Mouse (Mus musculus) MEL (cell line): ENCODE data around the gene Tshz2. TPM values are rescaled to one million over a fixed set of nuclear protein-coding genes. Genes with fewer than 3 reads are reported as not detected.

ENCODE experiments used
- DNase-seq: peaks from one replicate; pipeline ENCODE4 v3.0.0; 2011; ENCODE audit warnings: low read depth, low spot score
- H3K27ac ChIP-seq: 2 replicates; pipeline ENCODE4 v1.5.1; 2012; ENCODE audit warnings: low read depth, mild to moderate bottlenecking, control low read depth, low read length, moderate library complexity; ENCODE audit not compliant: control insufficient read depth
- H3K27me3 ChIP-seq, 2 experiments: fragments of 150-350 bp in 1 of 2; sonication (generic) in 1 of 2; 2 replicates each; pipeline ENCODE4 v1.6.1; 2012; ENCODE audit warnings: low read length in 2 of 2, mild to moderate bottlenecking in 2 of 2, improper control_type of control experiment in 1 of 2, moderate library complexity in 1 of 2; ENCODE audit not compliant: insufficient read depth in 2 of 2, control insufficient read depth in 1 of 2
- H3K36me3 ChIP-seq, 2 experiments: 2 replicates each; pipeline ENCODE4 v1.6.1; 2012 to 2014; ENCODE audit warnings: low read length in 2 of 2, improper control_type of control experiment in 1 of 2, inconsistent platforms in 1 of 2, mild to moderate bottlenecking in 1 of 2; ENCODE audit not compliant: insufficient read depth in 2 of 2, control insufficient read depth in 1 of 2
- H3K4me1 ChIP-seq, 2 experiments: fragments of 150-350 bp in 1 of 2; sonication (generic) in 1 of 2; 2 replicates each; pipeline ENCODE4 v1.6.1; 2012; ENCODE audit warnings: low read length in 2 of 2, improper control_type of control experiment in 1 of 2, mild to moderate bottlenecking in 1 of 2; ENCODE audit not compliant: insufficient read depth in 2 of 2, control insufficient read depth in 1 of 2
- H3K4me3 ChIP-seq, 2 experiments: fragments of 150-350 bp in 1 of 2; sonication (generic) in 1 of 2; 2 replicates each; pipeline ENCODE4 v1.5.1; 2012; ENCODE audit warnings: low read depth in 2 of 2, low read length in 2 of 2, mild to moderate bottlenecking in 2 of 2, moderate library complexity in 2 of 2, control low read depth in 1 of 2, improper control_type of control experiment in 1 of 2; ENCODE audit not compliant: control insufficient read depth in 1 of 2, insufficient read depth in 1 of 2
- H3K79me2 ChIP-seq: 2 replicates; pipeline ENCODE4 v1.6.1; 2012; ENCODE audit warnings: mild to moderate bottlenecking, low read length, moderate library complexity; ENCODE audit not compliant: control insufficient read depth, poor library complexity, insufficient read depth
- H3K9ac ChIP-seq: 2 replicates; pipeline ENCODE4 v1.6.1; 2012; ENCODE audit warnings: low read depth, mild to moderate bottlenecking, control low read depth, low read length, moderate library complexity; ENCODE audit not compliant: control insufficient read depth, poor library complexity, severe bottlenecking
- H3K9me3 ChIP-seq: fragments of 150-350 bp; sonication (generic); replicated peaks from 2 replicates; pipeline ENCODE4 v1.6.1; 2012; ENCODE audit warnings: mild to moderate bottlenecking, low read length, improper control_type of control experiment, moderate library complexity; ENCODE audit not compliant: insufficient read depth
- BHLHE40 ChIP-seq: IDR thresholded peaks from 2 replicates; pipeline ENCODE4 v1.6.1; 2012; ENCODE audit warnings: low read depth, mild to moderate bottlenecking, inconsistent platforms, low read length, improper control_type of control experiment, borderline replicate concordance
- CHD1 ChIP-seq: IDR thresholded peaks from 2 replicates; pipeline ENCODE4 v1.6.1; 2012; ENCODE audit warnings: low read depth, mild to moderate bottlenecking, inconsistent platforms, low read length, improper control_type of control experiment
- CTCF ChIP-seq, 3 experiments: IDR thresholded peaks in 2 of 3; conservative IDR thresholded peaks in 1 of 3; 2 replicates each; pipeline ENCODE4 v1.5.1; 2011 to 2012; ENCODE audit warnings: low read length in 3 of 3, low read depth in 2 of 3, mild to moderate bottlenecking in 2 of 3, improper control_type of control experiment in 1 of 3, inconsistent platforms in 1 of 3, mixed read lengths in 1 of 3, moderate library complexity in 1 of 3; ENCODE audit not compliant: control insufficient read depth in 1 of 3, insufficient read depth in 1 of 3, poor library complexity in 1 of 3, severe bottlenecking in 1 of 3
- GABPA ChIP-seq: IDR thresholded peaks from 2 replicates; pipeline ENCODE4 v1.6.1; 2012; ENCODE audit warnings: low read depth, mild to moderate bottlenecking, inconsistent platforms, low read length, improper control_type of control experiment, moderate library complexity
- HCFC1 ChIP-seq: IDR thresholded peaks from 2 replicates; pipeline ENCODE4 v1.6.1; 2012; ENCODE audit warnings: low read depth, mild to moderate bottlenecking, inconsistent platforms, low read length, improper control_type of control experiment, moderate library complexity
- JUND ChIP-seq: IDR thresholded peaks from 2 replicates; pipeline ENCODE4 v1.6.1; 2011; ENCODE audit warnings: low read depth, mild to moderate bottlenecking, improper control_type of control experiment, low read length
- KAT2A ChIP-seq: conservative IDR thresholded peaks from 2 replicates; pipeline ENCODE4 v1.6.1; 2012; ENCODE audit warnings: low read depth, low read length, improper control_type of control experiment, inconsistent platforms
- MAFK ChIP-seq: IDR thresholded peaks from 2 replicates; pipeline ENCODE4 v1.6.1; 2011; ENCODE audit warnings: low read depth, mild to moderate bottlenecking, low read length, improper control_type of control experiment, borderline replicate concordance
- MAX ChIP-seq: IDR thresholded peaks from 2 replicates; pipeline ENCODE4 v1.6.1; 2011; ENCODE audit warnings: low read length, improper control_type of control experiment
- MAZ ChIP-seq: IDR thresholded peaks from 2 replicates; pipeline ENCODE4 v1.6.1; 2012; ENCODE audit warnings: low read depth, mild to moderate bottlenecking, inconsistent platforms, low read length, improper control_type of control experiment
- MYC ChIP-seq: IDR thresholded peaks from 2 replicates; pipeline ENCODE4 v1.6.1; 2011; ENCODE audit warnings: low read depth, mild to moderate bottlenecking, low read length, improper control_type of control experiment, moderate library complexity
- NELFE ChIP-seq: IDR thresholded peaks from 2 replicates; pipeline ENCODE4 v1.6.1; 2011; ENCODE audit warnings: low read depth, low read length, improper control_type of control experiment
- NRF1 ChIP-seq: IDR thresholded peaks from 2 replicates; pipeline ENCODE4 v1.6.1; 2014; ENCODE audit warnings: low read depth, mild to moderate bottlenecking, inconsistent platforms, low read length, improper control_type of control experiment, moderate library complexity; ENCODE audit not compliant: poor library complexity, insufficient read depth, severe bottlenecking
- POLR2A ChIP-seq, 2 experiments: IDR thresholded peaks; 2 replicates each; pipeline ENCODE4 v1.6.1; 2011 to 2012; ENCODE audit warnings: low read length in 2 of 2, mild to moderate bottlenecking in 2 of 2, control low read depth in 1 of 2, improper control_type of control experiment in 1 of 2, low read depth in 1 of 2, moderate library complexity in 1 of 2; ENCODE audit not compliant: control insufficient read depth in 1 of 2, insufficient read depth in 1 of 2, poor library complexity in 1 of 2
- POLR2AphosphoS2 ChIP-seq: IDR thresholded peaks from 2 replicates; pipeline ENCODE4 v1.6.1; 2011; ENCODE audit warnings: low read length, improper control_type of control experiment
- RAD21 ChIP-seq: IDR thresholded peaks from 2 replicates; pipeline ENCODE4 v1.6.1; 2011; ENCODE audit warnings: mild to moderate bottlenecking, low read depth, low read length, improper control_type of control experiment
- RCOR1 ChIP-seq: IDR thresholded peaks from 2 replicates; pipeline ENCODE4 v1.6.1; 2012; ENCODE audit warnings: low read depth, mild to moderate bottlenecking, inconsistent platforms, low read length, improper control_type of control experiment
- SMC3 ChIP-seq: IDR thresholded peaks from 2 replicates; pipeline ENCODE4 v1.6.1; 2011; ENCODE audit warnings: low read depth, low read length, improper control_type of control experiment
- TAL1 ChIP-seq: IDR thresholded peaks from 2 replicates; pipeline ENCODE4 v1.6.1; 2012; ENCODE audit warnings: mild to moderate bottlenecking, inconsistent platforms, low read length, moderate library complexity, mixed read lengths
- TBP ChIP-seq: IDR thresholded peaks from 2 replicates; pipeline ENCODE4 v1.8.0; 2011; ENCODE audit warnings: low read depth, low read length, improper control_type of control experiment
- USF1 ChIP-seq: IDR thresholded peaks from 2 replicates; pipeline ENCODE4 v1.6.1; 2014; ENCODE audit warnings: low read depth, mild to moderate bottlenecking, inconsistent platforms, low read length, improper control_type of control experiment, moderate library complexity
- USF2 ChIP-seq, 2 experiments: IDR thresholded peaks; 2 replicates each; pipeline ENCODE4 v1.6.1; 2011 to 2012; ENCODE audit warnings: improper control_type of control experiment in 2 of 2, low read length in 2 of 2, borderline replicate concordance in 1 of 2, inconsistent platforms in 1 of 2, low read depth in 1 of 2, mild to moderate bottlenecking in 1 of 2; ENCODE audit not compliant: insufficient read depth in 1 of 2
- ZKSCAN1 ChIP-seq: IDR thresholded peaks from 2 replicates; pipeline ENCODE4 v1.6.1; 2012; ENCODE audit warnings: low read depth, mild to moderate bottlenecking, inconsistent platforms, low read length, improper control_type of control experiment, moderate library complexity
- polyA plus RNA-seq, 2 experiments: library from polyadenylated mRNA; stranded (reverse) in 1 of 2; unstranded in 1 of 2; fragments of >175 nt in 1 of 2; fragments of >200 nt in 1 of 2; gene quantifications; 2 replicates each; pipeline versions ENCODE4 v1.2.1 to v1.2.4; 2012; ENCODE audit warnings: low replicate concordance in 2 of 2, low read depth in 1 of 2; ENCODE audit not compliant: insufficient read length in 2 of 2, insufficient read depth in 1 of 2, missing spikeins in 1 of 2
- total RNA-seq: library from RNA; depleted of rRNA; stranded (reverse); fragments of 300-350 nt; gene quantifications from 2 replicates; pipeline ENCODE4 v1.2.3, GENCODE M21; 2012

The Tshz2 gene
- total and polyA plus RNA-seq, 3 experiments, result not detected

DNA sequence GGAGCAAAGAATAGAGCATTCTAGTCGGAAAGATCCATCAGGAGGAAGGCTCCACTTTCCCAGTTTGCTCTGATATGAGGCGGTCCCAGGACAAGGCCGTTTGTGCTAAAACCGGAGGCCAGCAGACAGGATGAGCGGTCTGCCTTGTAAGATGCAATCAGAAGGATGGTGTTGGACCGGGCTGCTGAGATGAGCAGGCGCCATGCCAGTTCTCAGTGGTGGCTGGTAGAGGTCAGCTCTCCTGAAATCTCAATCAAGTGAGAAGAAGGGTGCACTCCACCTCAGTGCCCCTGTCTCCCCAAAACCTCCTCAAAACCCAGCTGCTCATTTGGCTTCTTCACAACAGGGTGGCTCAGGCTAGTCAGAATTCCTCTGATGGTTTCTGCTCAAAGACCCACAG is 358.2 kb downstream of the Tshz2 start:
- TF ChIP-seq TAL1, result no peak
- TF ChIP-seq MAFK, result no peak
- TF ChIP-seq NRF1, result no peak
- TF ChIP-seq SMC3, result no peak
- no peak for TF ChIP-seq ZKSCAN1
- TF ChIP-seq HCFC1, result no peak
- no peak for TF ChIP-seq CTCF (IDR thresholded peaks at IDR 0.05 in 2 of 3, conservative IDR thresholded peaks at IDR 0.05 in 1 of 3; ENCODE audit: control insufficient read depth in 1 of 3, insufficient read depth in 1 of 3, low read depth in 2 of 3, low read length in 3 of 3, poor library complexity in 1 of 3, severe bottlenecking in 1 of 3)
- no peak for TF ChIP-seq USF1
- TF ChIP-seq TBP, result no peak
- TF ChIP-seq MAX, result no peak
- TF ChIP-seq CHD1, result no peak
- no peak for TF ChIP-seq KAT2A
- TF ChIP-seq USF2 (IDR thresholded peaks at IDR 0.05; ENCODE audit: borderline replicate concordance in 1 of 2, insufficient read depth in 1 of 2, low read depth in 1 of 2, low read length in 2 of 2), result no peak
- no peak for TF ChIP-seq GABPA
- TF ChIP-seq RAD21, result no peak
- TF ChIP-seq NELFE, result no peak
- TF ChIP-seq RCOR1, result no peak
- no peak for TF ChIP-seq MAZ
- H3K27me3 ChIP-seq, result no peaks in the 10 kb centered on the region
- DNase-seq, result no peak
- H3K4me1 ChIP-seq, result no peaks in the 10 kb centered on the region
- no peak overlapping the region for H3K27ac ChIP-seq
- no peak overlapping the region for H3K4me3 ChIP-seq
- no peaks in the 10 kb centered on the region for H3K36me3 ChIP-seq
- no peaks in the 10 kb centered on the region for H3K79me2 ChIP-seq
- H3K9ac ChIP-seq, result no peak overlapping the region
- no peaks in the 10 kb centered on the region for H3K9me3 ChIP-seq

DNA sequence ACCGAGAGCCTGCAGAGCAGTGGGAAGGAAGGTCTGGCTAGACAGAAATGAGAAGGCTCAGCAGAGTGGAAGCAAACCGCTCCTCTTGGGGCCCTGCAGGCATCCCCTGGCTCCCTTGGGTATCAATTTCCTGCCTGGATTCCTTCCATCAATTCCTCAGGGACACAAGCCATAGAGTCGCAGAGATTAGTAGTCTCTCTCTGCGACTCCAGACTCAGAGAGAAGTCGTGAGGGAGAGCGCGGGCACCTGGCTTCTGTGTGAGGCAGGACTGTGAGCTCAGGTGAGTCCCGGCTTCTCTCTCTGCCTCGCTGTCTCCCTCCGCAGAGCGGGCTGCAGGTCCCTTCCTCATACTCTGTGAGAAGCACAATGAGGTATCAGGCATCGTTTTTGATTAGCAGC is 363.2 kb downstream of the Tshz2 start:
- Histone ChIP-seq H3K36me3 (no peaks in the 10 kb centered on the region), H3K4me1 (no peaks in the 10 kb centered on the region), H3K79me2 (no peaks in the 10 kb centered on the region), H3K27ac (no peak overlapping the region), H3K27me3 (no peaks in the 10 kb centered on the region), H3K9me3 (no peaks in the 10 kb centered on the region), H3K4me3 (no peak overlapping the region), H3K9ac (no peak overlapping the region)
- TF ChIP-seq NELFE (no peak), JUND (no peak), BHLHE40 (no peak), POLR2AphosphoS2 (no peak), MYC (no peak), POLR2A (IDR thresholded peaks at IDR 0.05; ENCODE audit: control insufficient read depth in 1 of 2, insufficient read depth in 1 of 2, low read depth in 1 of 2, low read length in 2 of 2, poor library complexity in 1 of 2) (no peak), MAX (no peak)
- DNase-seq, result no peak
